Mouse (Mus musculus) MEL (cell line): ENCODE results near the gene Gpcpd1.

Source experiments
- KAT2A ChIP-seq: conservative IDR thresholded peaks from 2 replicates; pipeline ENCODE4 v1.6.1; 2012; ENCODE audit warnings: low read depth, low read length, improper control_type of control experiment, inconsistent platforms
- NRF1 ChIP-seq: IDR thresholded peaks from 2 replicates; pipeline ENCODE4 v1.6.1; 2014; ENCODE audit warnings: low read depth, mild to moderate bottlenecking, inconsistent platforms, low read length, improper control_type of control experiment, moderate library complexity; ENCODE audit not compliant: poor library complexity, insufficient read depth, severe bottlenecking
- POLR2A ChIP-seq, 2 experiments: IDR thresholded peaks; 2 replicates each; pipeline ENCODE4 v1.6.1; 2011 to 2012; ENCODE audit warnings: low read length in 2 of 2, mild to moderate bottlenecking in 2 of 2, control low read depth in 1 of 2, improper control_type of control experiment in 1 of 2, low read depth in 1 of 2, moderate library complexity in 1 of 2; ENCODE audit not compliant: control insufficient read depth in 1 of 2, insufficient read depth in 1 of 2, poor library complexity in 1 of 2
- USF2 ChIP-seq, 2 experiments: IDR thresholded peaks; 2 replicates each; pipeline ENCODE4 v1.6.1; 2011 to 2012; ENCODE audit warnings: improper control_type of control experiment in 2 of 2, low read length in 2 of 2, borderline replicate concordance in 1 of 2, inconsistent platforms in 1 of 2, low read depth in 1 of 2, mild to moderate bottlenecking in 1 of 2; ENCODE audit not compliant: insufficient read depth in 1 of 2

DNA sequence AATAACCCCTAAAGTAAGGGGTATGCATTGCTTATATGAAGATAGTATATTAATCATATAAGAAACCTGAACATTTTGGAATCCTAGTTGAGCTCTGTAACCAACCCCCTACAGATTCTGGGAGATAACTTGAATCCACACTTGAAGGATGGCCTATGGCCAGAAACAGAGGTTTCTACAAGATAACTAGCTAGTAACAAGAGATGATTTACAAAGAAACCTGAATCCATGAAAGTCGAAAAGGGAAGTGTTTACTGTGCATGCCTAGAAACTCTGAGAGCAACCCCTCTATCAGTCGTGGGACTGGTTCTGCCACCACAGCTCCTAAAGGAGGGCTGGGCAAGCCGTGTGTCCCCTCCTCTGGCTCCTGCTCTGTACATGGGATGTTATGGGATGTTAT lies 7.8 kb downstream of the Gpcpd1 start:
- TF ChIP-seq USF2 (IDR thresholded peaks at IDR 0.05; ENCODE audit: borderline replicate concordance in 1 of 2, insufficient read depth in 1 of 2, low read depth in 1 of 2, low read length in 2 of 2) (no peak), KAT2A (no peak), POLR2A (IDR thresholded peaks at IDR 0.05; ENCODE audit: control insufficient read depth in 1 of 2, insufficient read depth in 1 of 2, low read depth in 1 of 2, low read length in 2 of 2, poor library complexity in 1 of 2) (no peak), NRF1 (no peak)
